Mouse (Mus musculus): ENCODE measurements around the gene Pmp22. TPM values are rescaled to one million over a fixed set of nuclear protein-coding genes. Genes with fewer than 3 reads are reported as not detected.

The Pmp22 gene
- total and polyA plus RNA-seq, 3 experiments: not detected

DNA sequence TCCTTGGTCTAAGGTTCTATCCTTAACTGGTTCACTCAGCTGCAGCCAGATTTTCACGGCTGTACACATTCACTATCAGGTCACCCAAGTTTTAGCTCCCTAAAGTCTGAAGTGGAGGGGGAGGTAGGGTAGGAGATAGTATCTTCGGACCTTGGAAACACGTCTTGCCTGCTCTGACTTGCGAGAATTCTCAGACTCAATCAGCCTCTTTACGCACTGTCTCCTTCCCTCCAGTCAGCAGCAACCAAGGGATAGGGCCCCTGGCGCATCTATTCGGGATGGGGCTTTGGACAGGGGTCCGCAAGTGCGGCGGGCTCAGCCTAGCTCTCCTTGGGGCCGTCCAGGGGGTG is 3.3 kb downstream of the Pmp22 start:
- no peaks in the 10 kb centered on the region for H3K4me1 ChIP-seq (ENCODE audit: control insufficient read depth in 1 of 2, insufficient read depth in 2 of 2, low read length in 2 of 2)
- no peaks in the 10 kb centered on the region for H3K79me2 ChIP-seq (ENCODE audit: control insufficient read depth, insufficient read depth, low read length, poor library complexity)
- H3K36me3 ChIP-seq (ENCODE audit: control insufficient read depth in 1 of 2, insufficient read depth in 2 of 2, low read length in 2 of 2): no peaks in the 10 kb centered on the region
- no peaks in the 10 kb centered on the region for H3K27me3 ChIP-seq (ENCODE audit: control insufficient read depth in 1 of 2, insufficient read depth in 2 of 2, low read length in 2 of 2)
- TF ChIP-seq MYB (IDR thresholded peaks at IDR 0.05; ENCODE audit: low read depth, low read length): no peak
- TF ChIP-seq ZC3H11A (IDR thresholded peaks at IDR 0.05; ENCODE audit: low read depth, low read length): no peak
- no peak for TF ChIP-seq GABPA (IDR thresholded peaks at IDR 0.05; ENCODE audit: low read depth, low read length)
- no peak for TF ChIP-seq CHD1 (IDR thresholded peaks at IDR 0.05; ENCODE audit: low read depth, low read length)
- TF ChIP-seq GATA1 (IDR thresholded peaks at IDR 0.05; ENCODE audit: low read depth, low read length): no peak
- no peak for TF ChIP-seq NELFE (IDR thresholded peaks at IDR 0.05; ENCODE audit: low read depth, low read length)
- no peak for TF ChIP-seq USF2 (IDR thresholded peaks at IDR 0.05; ENCODE audit: borderline replicate concordance in 1 of 2, insufficient read depth in 1 of 2, low read depth in 1 of 2, low read length in 2 of 2)
- TF ChIP-seq TCF12 (IDR thresholded peaks at IDR 0.05; ENCODE audit: low read depth, low read length): no peak
- TF ChIP-seq NRF1 (IDR thresholded peaks at IDR 0.05; ENCODE audit: insufficient read depth, low read depth, low read length, poor library complexity, severe bottlenecking): no peak
- TF ChIP-seq ELF1 (IDR thresholded peaks at IDR 0.05; ENCODE audit: low read depth, low read length): no peak
- no peak for TF ChIP-seq KAT2A (conservative IDR thresholded peaks at IDR 0.05; ENCODE audit: low read depth, low read length)
- TF ChIP-seq E2F4 (IDR thresholded peaks at IDR 0.05; ENCODE audit: borderline replicate concordance, low read depth, low read length): no peak
- no peak for TF ChIP-seq POLR2AphosphoS5 (IDR thresholded peaks at IDR 0.05; ENCODE audit: borderline replicate concordance, low read depth, low read length)
- no peak for TF ChIP-seq SMC3 (IDR thresholded peaks at IDR 0.05; ENCODE audit: low read depth, low read length)
- TF ChIP-seq ZKSCAN1 (IDR thresholded peaks at IDR 0.05; ENCODE audit: low read depth, low read length): no peak
- no peak for TF ChIP-seq RAD21 (IDR thresholded peaks at IDR 0.05; ENCODE audit: low read depth, low read length)
- H3K9ac ChIP-seq (ENCODE audit: control insufficient read depth, low read depth, low read length, poor library complexity, severe bottlenecking): no peak overlapping the region
- no peak overlapping the region for H3K27ac ChIP-seq (ENCODE audit: control insufficient read depth, low read depth, low read length)
- DNase-seq (ENCODE audit: low read depth, low spot score): no peak
- no peak overlapping the region for H3K4me3 ChIP-seq (ENCODE audit: control insufficient read depth in 1 of 2, insufficient read depth in 1 of 2, low read depth in 2 of 2, low read length in 2 of 2)
- H3K9me3 ChIP-seq (replicated peaks; ENCODE audit: insufficient read depth, low read length): no peaks in the 10 kb centered on the region

DNA sequence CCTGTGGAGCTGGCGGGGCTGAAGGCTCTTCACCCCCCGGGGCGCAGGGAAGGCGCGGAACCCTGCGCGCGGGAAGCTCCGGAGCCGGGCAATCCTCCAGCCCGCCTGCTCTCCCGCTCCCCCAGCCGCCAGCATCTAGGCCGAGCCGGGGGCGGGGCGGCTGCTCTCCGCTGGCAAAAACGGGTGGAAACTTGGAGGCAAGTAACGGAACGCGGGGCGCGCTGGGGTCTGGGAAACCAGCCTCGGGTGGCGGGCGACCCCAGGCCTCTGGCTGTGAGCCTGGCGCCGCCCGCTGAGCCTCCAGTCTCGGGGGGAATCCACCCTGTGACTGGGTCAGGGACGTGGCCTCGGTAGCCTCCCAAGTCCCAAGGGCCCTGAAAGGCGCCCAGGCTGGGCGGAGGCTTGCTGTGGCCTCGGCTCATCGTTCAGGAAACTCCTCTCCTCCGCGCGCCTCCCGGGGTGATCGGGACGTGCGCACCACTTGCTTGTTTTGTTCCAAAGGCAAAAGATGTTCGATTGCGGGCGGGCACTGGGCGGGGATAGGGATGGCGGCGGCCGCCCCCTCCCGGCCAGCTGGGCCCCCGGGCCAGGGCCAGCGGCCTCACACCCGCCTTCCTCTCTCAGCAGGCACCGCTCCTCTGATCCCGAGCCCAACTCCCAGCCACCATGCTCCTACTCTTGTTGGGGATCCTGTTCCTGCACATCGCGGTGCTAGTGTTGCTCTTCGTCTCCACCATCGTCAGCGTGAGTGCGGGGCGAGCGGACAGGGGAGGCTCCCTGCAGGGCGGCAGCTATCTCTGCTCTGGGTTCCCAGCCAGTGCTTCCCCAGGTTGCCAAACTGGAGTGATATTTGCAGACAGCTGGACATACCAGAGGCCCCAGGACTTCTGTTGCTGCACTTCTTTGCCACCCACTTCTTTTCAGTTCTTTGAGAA is 4.0 kb downstream of the Pmp22 start:
- Histone ChIP-seq H3K9me3 (replicated peaks; ENCODE audit: insufficient read depth, low read length) (no peaks in the 10 kb centered on the region), H3K27me3 (ENCODE audit: control insufficient read depth in 1 of 2, insufficient read depth in 2 of 2, low read length in 2 of 2) (no peaks in the 10 kb centered on the region), H3K4me3 (ENCODE audit: control insufficient read depth in 1 of 2, insufficient read depth in 1 of 2, low read depth in 2 of 2, low read length in 2 of 2) (no peak overlapping the region), H3K4me1 (ENCODE audit: control insufficient read depth in 1 of 2, insufficient read depth in 2 of 2, low read length in 2 of 2) (no peaks in the 10 kb centered on the region), H3K36me3 (ENCODE audit: control insufficient read depth in 1 of 2, insufficient read depth in 2 of 2, low read length in 2 of 2) (no peaks in the 10 kb centered on the region), H3K27ac (ENCODE audit: control insufficient read depth, low read depth, low read length) (no peak overlapping the region), H3K9ac (ENCODE audit: control insufficient read depth, low read depth, low read length, poor library complexity, severe bottlenecking) (no peak overlapping the region), H3K79me2 (ENCODE audit: control insufficient read depth, insufficient read depth, low read length, poor library complexity) (no peaks in the 10 kb centered on the region)
- TF ChIP-seq USF1 (IDR thresholded peaks at IDR 0.05; ENCODE audit: low read depth, low read length): no peak
- TF ChIP-seq TBP (IDR thresholded peaks at IDR 0.05; ENCODE audit: low read depth, low read length): no peak
- TF ChIP-seq RAD21 (IDR thresholded peaks at IDR 0.05; ENCODE audit: low read depth, low read length): no peak
- no peak for TF ChIP-seq E2F4 (IDR thresholded peaks at IDR 0.05; ENCODE audit: borderline replicate concordance, low read depth, low read length)
- no peak for TF ChIP-seq HCFC1 (IDR thresholded peaks at IDR 0.05; ENCODE audit: low read depth, low read length)
- no peak for TF ChIP-seq MEF2A (IDR thresholded peaks at IDR 0.05; ENCODE audit: extremely low read depth, insufficient replicate concordance, low read depth, low read length, poor library complexity, severe bottlenecking)
- no peak for TF ChIP-seq TAL1 (IDR thresholded peaks at IDR 0.05; ENCODE audit: low read length)
- no peak for TF ChIP-seq CTCF (IDR thresholded peaks at IDR 0.05 in 2 of 3, conservative IDR thresholded peaks at IDR 0.05 in 1 of 3; ENCODE audit: control insufficient read depth in 1 of 3, insufficient read depth in 1 of 3, low read depth in 2 of 3, low read length in 3 of 3, poor library complexity in 1 of 3, severe bottlenecking in 1 of 3)
- TF ChIP-seq ZC3H11A (IDR thresholded peaks at IDR 0.05; ENCODE audit: low read depth, low read length): no peak
- no peak for TF ChIP-seq SIN3A (IDR thresholded peaks at IDR 0.05; ENCODE audit: low read length)
- no peak for TF ChIP-seq CHD2 (IDR thresholded peaks at IDR 0.05; ENCODE audit: low read length)
- no peak for TF ChIP-seq CHD1 (IDR thresholded peaks at IDR 0.05; ENCODE audit: low read depth, low read length)
- no peak for TF ChIP-seq SMC3 (IDR thresholded peaks at IDR 0.05; ENCODE audit: low read depth, low read length)
- no peak for DNase-seq (ENCODE audit: low read depth, low spot score)
